Mouse (Mus musculus) adrenal gland, postnatal 36 days (tissue): ENCODE results near the gene Synrg. TPM values are rescaled to one million over a fixed set of nuclear protein-coding genes. Genes with fewer than 3 reads are reported as not detected.

Experiments
- DNase-seq, 2 experiments: peaks; one replicate each; pipeline ENCODE4 v3.0.0; 2021; ENCODE audit warnings: mixed read lengths in 1 of 2
- total RNA-seq, 2 experiments: library from RNA; stranded (reverse); gene quantifications; 2 replicates each; pipeline ENCODE4 v1.2.3; 2021

Synrg gene
- total RNA-seq, 2 experiments from 2014 or later, result 48.4 to 49.2 TPM

GRCm38 (mm10) chr11:84040621-84041020, 76.4 kb downstream of the Synrg start:
- no peak for DNase-seq

- DNase-seq, result peak; percentile 74 to 76
These were observed 78.9 kb downstream of the Synrg start for GRCm38 (mm10) chr11:84042808-84043762.

GRCm38 (mm10) chr11:84044988-84045387, 80.8 kb downstream of the Synrg start:
- DNase-seq, result no peak

GRCm38 (mm10) chr11:84047270-84047669, 83.0 kb downstream of the Synrg start:
- DNase-seq, result no peak

DNA sequence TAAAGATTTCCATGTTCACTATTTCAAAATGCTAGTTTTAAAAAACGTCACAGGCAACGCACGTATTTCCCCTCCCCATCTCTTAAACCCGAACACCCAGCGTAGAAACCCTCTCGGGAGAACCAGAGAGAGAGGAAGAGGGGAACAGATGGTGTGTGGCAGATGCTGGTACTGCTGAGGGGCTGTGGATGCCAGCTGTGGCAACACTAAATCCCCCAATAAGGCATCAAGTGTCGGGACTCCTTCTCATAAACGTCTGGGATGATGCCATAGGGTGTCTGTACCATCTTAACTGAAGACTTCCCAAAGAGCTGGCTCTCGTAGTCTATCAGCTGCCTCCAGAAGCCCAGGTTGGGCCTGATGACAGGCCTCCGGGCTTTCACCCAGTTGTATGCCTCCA, 84.2 kb downstream of the Synrg start:
- DNase-seq, result no peak

DNA sequence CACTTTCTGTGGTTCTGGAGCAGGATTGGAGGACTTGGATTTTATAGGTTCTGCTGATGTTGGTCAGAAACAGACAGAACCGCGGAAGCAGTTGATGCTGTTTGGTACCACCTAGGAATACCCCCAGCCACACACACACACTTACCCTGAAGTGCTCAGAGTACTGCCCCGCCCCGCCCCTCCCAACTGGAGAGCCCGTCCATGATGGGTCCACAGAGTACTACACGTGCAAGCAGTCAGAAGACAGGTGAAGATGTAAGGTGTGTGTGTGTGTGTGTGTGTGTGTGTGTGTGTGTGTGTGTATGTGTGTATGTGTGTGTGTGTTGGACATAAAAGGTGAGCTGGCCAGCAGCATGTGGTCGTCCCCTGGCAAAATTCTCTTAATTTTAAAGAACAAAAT, 88.8 kb downstream of the Synrg start:
- no peak for DNase-seq

DNA sequence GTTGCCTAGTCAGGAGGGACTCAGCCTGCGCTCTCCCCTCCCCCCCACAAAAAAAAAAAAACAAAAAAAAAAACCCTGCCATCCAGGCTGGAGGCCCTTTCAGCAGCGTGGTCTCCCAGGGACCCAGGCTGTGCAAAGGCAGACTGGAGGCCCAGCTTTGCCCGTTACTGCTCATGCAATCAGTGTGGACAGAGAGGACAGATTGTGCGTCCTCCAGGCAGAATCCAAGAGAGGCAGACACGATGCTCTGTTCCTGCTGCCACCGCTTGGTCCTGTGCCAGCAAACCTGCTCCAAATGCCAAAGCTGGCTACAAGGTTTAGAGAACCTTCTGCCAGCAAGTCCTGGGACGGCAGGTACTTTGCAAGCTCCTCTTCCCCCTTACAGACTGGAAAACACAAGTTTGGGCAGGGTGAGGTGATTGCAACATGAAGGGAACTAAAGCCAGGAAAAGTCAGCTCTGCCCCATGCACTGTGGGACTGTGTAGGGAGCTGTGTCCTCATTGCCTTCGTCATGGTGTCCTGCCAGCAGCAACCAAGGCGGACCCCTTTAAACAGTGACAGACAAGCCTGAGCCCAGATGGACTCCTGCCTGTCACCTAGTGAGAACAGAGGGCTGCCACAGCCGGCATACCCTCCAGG, 89.4 kb downstream of the Synrg start:
- peak; percentile 52 to 68 for DNase-seq

- no peak for DNase-seq
These were observed 93.2 kb downstream of the Synrg start for GRCm38 (mm10) chr11:84057418-84057817.

GRCm38 (mm10) chr11:84059784-84060183, 95.6 kb downstream of the Synrg start:
- DNase-seq, result no peak

GRCm38 (mm10) chr11:84060635-84061034, 96.4 kb downstream of the Synrg start:
- DNase-seq, result no peak

- no peak for DNase-seq
These were observed 97.7 kb downstream of the Synrg start for GRCm38 (mm10) chr11:84061881-84062280.

GRCm38 (mm10) chr11:84062805-84063204, 98.6 kb downstream of the Synrg start:
- peak; percentile 40 to 55 for DNase-seq

DNA sequence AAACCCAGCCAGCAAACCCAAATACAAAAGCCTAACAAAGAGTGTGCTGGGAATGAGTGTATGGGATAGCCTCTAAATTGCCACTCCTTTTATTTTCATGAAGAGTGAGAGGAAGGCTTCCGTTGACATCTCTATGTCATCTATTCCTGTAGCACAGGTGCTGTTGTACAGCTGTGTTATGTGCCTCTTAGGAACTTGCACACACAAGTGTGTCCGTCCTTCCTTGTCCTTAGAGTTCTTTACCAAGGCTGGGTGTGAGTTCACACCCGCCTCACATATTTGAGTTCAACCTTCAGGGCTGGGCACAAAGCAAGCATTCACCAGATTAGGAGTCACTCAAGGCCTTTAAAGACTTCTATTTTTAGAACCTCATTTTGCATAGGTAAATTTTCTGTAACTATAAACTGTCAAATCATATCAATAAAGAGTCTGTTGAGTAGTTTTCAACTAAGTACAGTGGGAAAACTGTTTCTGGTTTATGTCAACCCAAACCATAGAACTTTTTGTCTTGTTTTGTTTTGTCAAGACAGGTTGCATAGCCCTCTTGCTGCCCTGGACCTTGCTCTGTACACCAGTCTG, 99.5 kb downstream of the Synrg start:
- no peak for DNase-seq

DNA sequence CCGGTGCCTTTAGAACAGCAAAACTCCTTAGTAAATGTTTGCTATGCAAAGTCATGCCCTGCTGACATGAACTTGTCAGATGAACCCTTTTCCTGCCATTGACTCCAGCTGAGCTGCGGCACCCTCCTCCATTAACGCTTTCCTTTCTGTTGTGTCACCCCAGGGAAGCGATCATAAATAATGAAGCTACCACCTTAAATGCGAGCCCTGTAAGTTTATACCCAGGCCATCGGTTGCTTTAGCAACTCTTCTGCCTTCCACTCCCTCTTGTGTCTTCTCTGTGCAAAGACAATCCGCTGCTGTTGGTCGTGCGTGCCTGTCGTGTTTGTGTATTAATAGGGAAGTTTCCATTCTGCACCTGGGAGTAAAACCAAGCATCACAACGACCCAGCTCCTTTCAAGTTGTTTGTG, 101.8 kb downstream of the Synrg start:
- peak; percentile 17 to 49 for DNase-seq

DNA sequence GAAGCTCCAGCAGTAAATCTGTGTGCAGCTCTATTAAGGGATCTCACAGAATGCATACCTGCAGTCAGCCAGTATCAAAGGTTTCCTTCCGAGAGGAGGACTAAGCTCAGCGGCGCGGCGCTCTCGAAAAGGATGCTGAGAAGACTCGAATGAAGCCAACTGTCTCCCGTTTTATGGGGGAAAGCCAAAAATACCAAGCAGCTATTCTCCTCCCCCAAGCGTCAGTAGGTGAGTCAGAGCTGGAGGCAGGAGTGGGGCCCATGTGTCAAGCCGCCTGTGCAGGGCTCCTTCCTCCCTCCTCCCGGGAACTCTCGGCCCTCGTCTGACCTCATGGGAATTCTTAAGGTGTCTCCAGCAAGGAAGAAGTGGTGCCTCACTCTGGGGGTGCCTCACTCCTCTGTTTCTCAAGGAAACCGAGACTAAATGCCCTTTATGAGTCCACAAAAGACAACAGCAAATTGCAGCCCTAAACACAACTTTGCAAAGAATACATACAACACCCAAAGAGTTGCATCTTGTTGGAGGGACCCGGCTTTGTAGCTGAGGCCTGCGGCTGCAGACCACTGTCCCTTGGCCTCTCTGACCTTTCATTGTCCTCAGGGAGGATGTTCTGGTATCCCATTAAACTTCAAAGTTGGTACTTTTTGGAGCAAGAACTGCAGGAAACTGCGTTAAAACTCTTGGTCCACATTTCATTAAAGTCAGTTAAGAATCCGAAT, 102.9 kb downstream of the Synrg start:
- peak; percentile 80 to 83 for DNase-seq

- DNase-seq, result peak in 1 of 2 experiments; percentile 9
These were observed 103.5 kb downstream of the Synrg start for GRCm38 (mm10) chr11:84067720-84068190.

GRCm38 (mm10) chr11:84068191-84069033, 104.2 kb downstream of the Synrg start:
- peak; percentile 68 to 82 for DNase-seq

DNA sequence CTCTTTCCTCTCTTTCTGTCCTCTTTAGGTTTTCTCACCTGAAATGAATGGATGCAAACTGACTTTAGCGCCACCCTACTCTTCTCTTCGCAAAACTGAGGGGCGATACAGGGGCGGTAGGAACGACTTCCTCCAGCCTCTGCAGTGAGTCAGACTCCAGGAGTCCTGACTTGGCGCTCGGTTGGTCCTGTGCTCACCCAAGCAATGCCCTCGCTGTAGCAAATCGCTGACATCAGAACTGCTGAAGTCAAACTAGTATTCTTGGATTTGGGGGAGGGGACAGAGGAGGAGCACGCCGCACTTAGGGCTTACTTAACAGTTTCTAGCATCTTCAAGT, 104.8 kb downstream of the Synrg start, which contains the start of gene Dusp14:
Gene Dusp14 (minus strand): TSS at position 228 of the 337 bp plus-strand sequence.
- peak; percentile 36 to 44 for DNase-seq

- no peak for DNase-seq
These were observed 108.8 kb downstream of the Synrg start for GRCm38 (mm10) chr11:84072904-84073651.
